Mouse (Mus musculus): Measurements from ENCODE around the gene Pla2g4b. TPM values are rescaled to one million over a fixed set of nuclear protein-coding genes. Genes with fewer than 3 reads are reported as not detected.
A peak's percentile ranks its signal among the peaks of the same experiment; 100 is the strongest.

The Pla2g4b gene
- polyA plus RNA-seq, 1 experiment from 2014 or later: 1.9 TPM

GRCm38 (mm10) chr2:119995391-119996281, 37.6 kb upstream of the Pla2g4b start:
- no peaks in the 10 kb centered on the region for H3K9me3 ChIP-seq (ENCODE audit: control insufficient read depth, low read length)
- no peak overlapping the region for H3K4me2 ChIP-seq (ENCODE audit: low read depth, severe bottlenecking)
- 34% methylated on average over 9 of the region's 9 CpGs for WGBS
- ATAC-seq (ENCODE audit: insufficient number of reproducible peaks, low FRiP score, low TSS enrichment, low read depth): peak; percentile 31; the same call in 1 of the 2 replicates
- no peaks in the 10 kb centered on the region for H3K27me3 ChIP-seq (ENCODE audit: control insufficient read depth, insufficient read depth, low read length)
- H3K4me3 ChIP-seq (ENCODE audit: low read depth, low read length): no peak overlapping the region
- H3K36me3 ChIP-seq (ENCODE audit: control insufficient read depth, insufficient read depth, low read length): no peaks in the 10 kb centered on the region
- no peak overlapping the region for H3K9ac ChIP-seq (ENCODE audit: low read length)
- peak overlapping the region; percentile 80 for H3K27ac ChIP-seq (replicated peaks; ENCODE audit: low read depth, low read length)
- DNase-seq (ENCODE audit: low spot score): peak; percentile 59
- peaks cover 10% of the 10 kb centered on the region for H3K4me1 ChIP-seq (ENCODE audit: control insufficient read depth, insufficient read depth, low read length)

GRCm38 (mm10) chr2:119997354-119997753, 35.9 kb upstream of the Pla2g4b start:
- ATAC-seq (ENCODE audit: insufficient number of reproducible peaks, low FRiP score, low TSS enrichment, low read depth): no peak
- H3K27ac ChIP-seq (replicated peaks; ENCODE audit: low read depth, low read length): no peak overlapping the region
- 86% methylated on average over 4 of the region's 4 CpGs for WGBS

GRCm38 (mm10) chr2:119999731-120000130, 33.5 kb upstream of the Pla2g4b start:
- no peaks in the 10 kb centered on the region for H3K9me3 ChIP-seq (ENCODE audit: control insufficient read depth, low read length)
- H3K4me1 ChIP-seq (ENCODE audit: control insufficient read depth, insufficient read depth, low read length): peaks cover 10% of the 10 kb centered on the region
- no peaks in the 10 kb centered on the region for H3K27me3 ChIP-seq (ENCODE audit: control insufficient read depth, insufficient read depth, low read length)
- ATAC-seq (ENCODE audit: insufficient number of reproducible peaks, low FRiP score, low TSS enrichment, low read depth) (no peak), DNase-seq (ENCODE audit: low spot score) (no peak)
- H3K4me2 ChIP-seq (ENCODE audit: low read depth, severe bottlenecking): no peak overlapping the region
- no peak overlapping the region for H3K9ac ChIP-seq (ENCODE audit: low read length)
- 99% methylated on average over 2 of the region's 2 CpGs for WGBS
- no peaks in the 10 kb centered on the region for H3K36me3 ChIP-seq (ENCODE audit: control insufficient read depth, insufficient read depth, low read length)
- H3K27ac ChIP-seq (replicated peaks; ENCODE audit: low read depth, low read length): no peak overlapping the region
- H3K4me3 ChIP-seq (ENCODE audit: low read depth, low read length): no peak overlapping the region

More at GRCm38 (mm10) chr2:119997354-119997753, 35.9 kb upstream of the Pla2g4b start:
- Histone ChIP-seq H3K4me3 (ENCODE audit: low read depth, low read length) (no peak overlapping the region), H3K9ac (ENCODE audit: low read length) (no peak overlapping the region), H3K4me1 (ENCODE audit: control insufficient read depth, insufficient read depth, low read length) (peaks cover 10% of the 10 kb centered on the region), H3K4me2 (ENCODE audit: low read depth, severe bottlenecking) (no peak overlapping the region), H3K9me3 (ENCODE audit: control insufficient read depth, low read length) (no peaks in the 10 kb centered on the region), H3K27me3 (ENCODE audit: control insufficient read depth, insufficient read depth, low read length) (no peaks in the 10 kb centered on the region), H3K36me3 (ENCODE audit: control insufficient read depth, insufficient read depth, low read length) (no peaks in the 10 kb centered on the region)
- DNase-seq (ENCODE audit: low spot score): no peak

- ATAC-seq (ENCODE audit: insufficient number of reproducible peaks, low FRiP score, low TSS enrichment, low read depth) (no peak), DNase-seq (ENCODE audit: low spot score) (no peak)
- WGBS: 75% methylated on average over 3 of the region's 3 CpGs
- Histone ChIP-seq H3K4me1 (ENCODE audit: control insufficient read depth, insufficient read depth, low read length) (0 out of 2 replicates have a peak, but pooled peaks cover 1% of the 10 kb centered on the region), H3K9ac (ENCODE audit: low read length) (no peak overlapping the region), H3K9me3 (ENCODE audit: control insufficient read depth, low read length) (no peaks in the 10 kb centered on the region), H3K27me3 (ENCODE audit: control insufficient read depth, insufficient read depth, low read length) (no peaks in the 10 kb centered on the region), H3K27ac (replicated peaks; ENCODE audit: low read depth, low read length) (0 out of 2 replicates have a peak overlapping the region, but pooled peaks have one; percentile 21), H3K36me3 (ENCODE audit: control insufficient read depth, insufficient read depth, low read length) (no peaks in the 10 kb centered on the region), H3K4me2 (ENCODE audit: low read depth, severe bottlenecking) (no peak overlapping the region), H3K4me3 (ENCODE audit: low read depth, low read length) (no peak overlapping the region)
Observed at GRCm38 (mm10) chr2:120000882-120001584, 32.2 kb upstream of the Pla2g4b start.

GRCm38 (mm10) chr2:120001956-120002355, 31.3 kb upstream of the Pla2g4b start:
- Histone ChIP-seq H3K4me3 (ENCODE audit: low read depth, low read length) (no peak overlapping the region), H3K9me3 (ENCODE audit: control insufficient read depth, low read length) (no peaks in the 10 kb centered on the region)
- 84% methylated on average over 4 of the region's 4 CpGs for WGBS

GRCm38 (mm10) chr2:120003970-120004369, 29.2 kb upstream of the Pla2g4b start:
- 89% methylated on average over 2 of the region's 2 CpGs for WGBS
- ATAC-seq (ENCODE audit: insufficient number of reproducible peaks, low FRiP score, low TSS enrichment, low read depth) (no peak), DNase-seq (ENCODE audit: low spot score) (no peak)
- H3K36me3 ChIP-seq (ENCODE audit: control insufficient read depth, insufficient read depth, low read length): no peaks in the 10 kb centered on the region
- H3K27ac ChIP-seq (replicated peaks; ENCODE audit: low read depth, low read length): no peak overlapping the region
- no peak overlapping the region for H3K4me3 ChIP-seq (ENCODE audit: low read depth, low read length)
- no peaks in the 10 kb centered on the region for H3K9me3 ChIP-seq (ENCODE audit: control insufficient read depth, low read length)
- no peak overlapping the region for H3K9ac ChIP-seq (ENCODE audit: low read length)
- H3K27me3 ChIP-seq (ENCODE audit: control insufficient read depth, insufficient read depth, low read length): no peaks in the 10 kb centered on the region
- no peak overlapping the region for H3K4me2 ChIP-seq (ENCODE audit: low read depth, severe bottlenecking)
- no peaks in the 10 kb centered on the region for H3K4me1 ChIP-seq (ENCODE audit: control insufficient read depth, insufficient read depth, low read length)

More at GRCm38 (mm10) chr2:120001956-120002355, 31.3 kb upstream of the Pla2g4b start:
- ATAC-seq (ENCODE audit: insufficient number of reproducible peaks, low FRiP score, low TSS enrichment, low read depth) (no peak), DNase-seq (ENCODE audit: low spot score) (no peak)
- H3K9ac ChIP-seq (ENCODE audit: low read length): no peak overlapping the region
- H3K4me1 ChIP-seq (ENCODE audit: control insufficient read depth, insufficient read depth, low read length): no peaks in the 10 kb centered on the region
- H3K27ac ChIP-seq (replicated peaks; ENCODE audit: low read depth, low read length): no peak overlapping the region
- no peak overlapping the region for H3K4me2 ChIP-seq (ENCODE audit: low read depth, severe bottlenecking)
- no peaks in the 10 kb centered on the region for H3K36me3 ChIP-seq (ENCODE audit: control insufficient read depth, insufficient read depth, low read length)
- no peaks in the 10 kb centered on the region for H3K27me3 ChIP-seq (ENCODE audit: control insufficient read depth, insufficient read depth, low read length)

GRCm38 (mm10) chr2:120006696-120007095, 26.5 kb upstream of the Pla2g4b start:
- H3K4me3 ChIP-seq (ENCODE audit: low read depth, low read length): no peak overlapping the region
- no peak for ATAC-seq (ENCODE audit: insufficient number of reproducible peaks, low FRiP score, low TSS enrichment, low read depth)

GRCm38 (mm10) chr2:120007680-120008210, 25.5 kb upstream of the Pla2g4b start:
- DNase-seq (ENCODE audit: low spot score) (no peak), ATAC-seq (ENCODE audit: insufficient number of reproducible peaks, low FRiP score, low TSS enrichment, low read depth) (no peak)
- Histone ChIP-seq H3K36me3 (ENCODE audit: control insufficient read depth, insufficient read depth, low read length) (no peaks in the 10 kb centered on the region), H3K4me1 (ENCODE audit: control insufficient read depth, insufficient read depth, low read length) (no peaks in the 10 kb centered on the region), H3K4me2 (ENCODE audit: low read depth, severe bottlenecking) (no peak overlapping the region), H3K9ac (ENCODE audit: low read length) (no peak overlapping the region), H3K4me3 (ENCODE audit: low read depth, low read length) (no peak overlapping the region), H3K27me3 (ENCODE audit: control insufficient read depth, insufficient read depth, low read length) (no peaks in the 10 kb centered on the region), H3K9me3 (ENCODE audit: control insufficient read depth, low read length) (no peaks in the 10 kb centered on the region), H3K27ac (replicated peaks; ENCODE audit: low read depth, low read length) (0 out of 2 replicates have a peak overlapping the region, but pooled peaks have one; percentile 2)
- 79% methylated on average over 4 of the region's 4 CpGs for WGBS

More at GRCm38 (mm10) chr2:120006696-120007095, 26.5 kb upstream of the Pla2g4b start:
- H3K36me3 ChIP-seq (ENCODE audit: control insufficient read depth, insufficient read depth, low read length): no peaks in the 10 kb centered on the region
- H3K4me2 ChIP-seq (ENCODE audit: low read depth, severe bottlenecking): no peak overlapping the region
- H3K27me3 ChIP-seq (ENCODE audit: control insufficient read depth, insufficient read depth, low read length): no peaks in the 10 kb centered on the region
- H3K9ac ChIP-seq (ENCODE audit: low read length): no peak overlapping the region
- 92% methylated on average over 7 of the region's 7 CpGs for WGBS
- no peaks in the 10 kb centered on the region for H3K4me1 ChIP-seq (ENCODE audit: control insufficient read depth, insufficient read depth, low read length)
- no peaks in the 10 kb centered on the region for H3K9me3 ChIP-seq (ENCODE audit: control insufficient read depth, low read length)
- no peak for DNase-seq (ENCODE audit: low spot score)
- H3K27ac ChIP-seq (replicated peaks; ENCODE audit: low read depth, low read length): no peak overlapping the region
